Mouse (Mus musculus) ES-Bruce4 (cell line): ENCODE measurements around the gene Cdh26.

Experiments
- CTCF ChIP-seq: IDR thresholded peaks from one replicate; pipeline ENCODE4 v1.8.1; 2011; ENCODE audit warnings: low read depth, low read length
- POLR2A ChIP-seq: IDR thresholded peaks from one replicate; pipeline ENCODE4 v1.8.1; 2011; ENCODE audit warnings: low read length; ENCODE audit not compliant: insufficient read depth

GRCm38 (mm10) chr2:178437311-178437710 is 7.0 kb downstream of the Cdh26 start:
- TF ChIP-seq CTCF: no peak
- TF ChIP-seq POLR2A: no peak
